Mouse (Mus musculus): ENCODE results near the gene Cnksr1.

DNA sequence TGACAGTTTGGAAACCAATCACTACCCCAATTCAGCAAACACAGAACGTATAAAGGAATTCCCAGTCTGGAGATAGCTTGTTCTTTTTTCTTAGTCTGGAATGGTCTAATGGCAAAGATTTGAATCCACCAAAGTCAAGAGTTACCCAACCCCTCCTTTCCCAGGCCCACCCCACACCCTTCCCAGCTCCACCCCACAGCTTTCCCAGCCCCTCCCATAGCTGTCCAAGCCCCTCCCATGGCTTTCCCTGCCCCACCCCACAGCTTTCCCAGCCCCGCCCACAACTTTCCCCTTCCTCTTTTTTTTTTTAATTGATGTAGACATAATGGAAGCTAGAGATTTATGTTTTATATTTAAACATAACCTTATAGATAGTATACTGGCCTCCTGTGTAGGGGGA is 38.8 kb downstream of the Cnksr1 start:
- TF ChIP-seq EP300 (IDR thresholded peaks at IDR 0.05; ENCODE audit: low read depth) (no peak), CTCF (IDR thresholded peaks at IDR 0.05; ENCODE audit: low read depth) (no peak)

Data from heart, postnatal 0 days (tissue).